Mouse (Mus musculus) layer of hippocampus, adult 2 months (tissue): ENCODE results near the gene Ppp6r2. TPM values are rescaled to one million over a fixed set of nuclear protein-coding genes. Genes with fewer than 3 reads are reported as not detected.

ENCODE experiments used
- DNase-seq, 2 experiments: peaks; one replicate each; pipeline ENCODE4 v3.0.0; 2022; ENCODE audit warnings: low spot score in 2 of 2
- H3K27ac ChIP-seq: fragments of 200-600 bp; 2 replicates; pipeline ENCODE4 v1.8.1; 2022
- H3K4me3 ChIP-seq: fragments of 200-600 bp; 2 replicates; pipeline ENCODE4 v1.8.1; 2022; ENCODE audit warnings: mild to moderate bottlenecking
- CTCF ChIP-seq: fragments of 200-600 bp; conservative IDR thresholded peaks from 2 replicates; pipeline ENCODE4 v1.8.1; 2022; ENCODE audit warnings: antibody characterized with exemption, mild to moderate bottlenecking, moderate library complexity
- long read RNA-seq, 2 experiments: library from polyadenylated mRNA; stranded (forward); transcript quantifications; one replicate each; pipeline ENCODE4 v2.0.0; 2021; ENCODE audit warnings: borderline mapping rate in 2 of 2
- total RNA-seq, 2 experiments: library from RNA; stranded (reverse); gene quantifications; 2 replicates each; pipeline ENCODE4 v1.2.3; 2021

Gene Ppp6r2
- total RNA-seq, result 100 to 1,000 TPM; 170 to 172 TPM
- long read RNA-seq, experiment 1, partial matches to known transcripts, result 9 of 29 reads
- long read RNA-seq, experiment 1, other reads (novel, unspliced or antisense), result 17 of 29 reads
- long read RNA-seq, experiment 2, partial matches to known transcripts, result 9 of 42 reads
- long read RNA-seq, experiment 2, other reads (novel, unspliced or antisense), result 32 of 42 reads

DNA sequence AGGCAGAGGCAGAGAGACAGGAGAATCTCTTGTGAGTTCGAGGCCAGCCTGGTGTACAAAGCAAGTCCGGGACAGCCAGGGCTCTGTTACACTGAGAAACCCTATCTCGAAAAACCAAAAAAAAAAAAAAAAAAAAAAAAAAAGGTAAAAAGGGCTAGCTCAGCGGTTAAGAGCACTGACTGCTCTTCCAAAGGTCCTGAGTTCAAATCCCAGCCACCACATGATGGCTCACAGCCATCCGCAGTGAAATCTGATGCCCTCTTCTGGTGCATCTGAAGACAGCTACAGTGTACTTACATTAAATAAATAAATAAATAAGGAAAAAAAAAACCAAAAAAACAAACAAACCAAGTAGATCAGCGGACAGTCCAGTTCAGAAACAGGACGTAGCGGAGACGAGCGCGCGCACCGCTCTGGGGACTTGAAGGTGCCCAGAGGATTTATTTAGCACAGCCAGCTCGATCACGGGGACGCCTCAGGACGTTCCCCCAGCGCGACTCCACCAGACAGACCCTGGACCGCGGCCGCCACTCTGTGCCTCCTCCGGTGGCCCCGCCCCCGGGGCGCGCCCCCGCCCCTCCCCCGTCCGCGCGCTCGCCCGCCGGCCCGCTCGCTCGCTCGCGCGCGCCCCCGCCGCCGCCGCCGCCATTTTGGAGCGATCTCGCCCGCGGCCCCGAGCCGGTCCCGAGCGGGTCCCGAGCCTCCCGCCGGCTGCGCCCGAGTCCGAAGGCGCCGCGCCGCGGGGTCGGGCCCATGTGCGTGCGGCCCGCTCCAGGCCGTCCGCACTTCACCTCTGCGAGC is at the start of gene Ppp6r2:
Ppp6r2 (plus strand) TSS at position 639 of the 801 bp plus-strand sequence.
- Histone ChIP-seq H3K27ac (peak within 1 kb of the TSS; percentile 99), H3K4me3 (peak within 1 kb of the TSS; percentile 99)
- DNase-seq, result peak; percentile 52 to 74
- TF ChIP-seq CTCF, result peak; percentile 69

DNA sequence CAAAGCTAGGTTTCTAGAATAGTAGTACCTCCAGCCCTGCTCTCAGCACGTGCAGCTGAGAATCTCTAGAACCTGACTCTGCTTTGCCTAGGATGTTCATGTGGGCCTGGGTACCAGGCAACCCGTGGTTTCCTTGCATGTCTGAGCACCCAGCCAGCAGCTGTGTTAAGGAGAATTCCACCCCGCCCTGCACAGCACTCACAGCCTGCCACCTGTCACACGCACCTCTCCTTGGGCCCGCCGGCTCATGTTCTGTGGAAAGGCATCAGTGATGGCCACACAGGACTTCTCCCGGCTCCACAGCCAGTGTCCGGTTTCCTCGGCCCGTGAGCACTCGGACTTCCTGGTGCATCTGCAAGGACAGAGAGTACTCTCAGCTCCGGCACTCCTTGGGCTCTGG is 45.9 kb upstream of the Ppp6r2 start:
- H3K27ac ChIP-seq, result no peak overlapping the region
- H3K4me3 ChIP-seq, result no peak overlapping the region
- TF ChIP-seq CTCF, result no peak
- DNase-seq, result no peak

DNA sequence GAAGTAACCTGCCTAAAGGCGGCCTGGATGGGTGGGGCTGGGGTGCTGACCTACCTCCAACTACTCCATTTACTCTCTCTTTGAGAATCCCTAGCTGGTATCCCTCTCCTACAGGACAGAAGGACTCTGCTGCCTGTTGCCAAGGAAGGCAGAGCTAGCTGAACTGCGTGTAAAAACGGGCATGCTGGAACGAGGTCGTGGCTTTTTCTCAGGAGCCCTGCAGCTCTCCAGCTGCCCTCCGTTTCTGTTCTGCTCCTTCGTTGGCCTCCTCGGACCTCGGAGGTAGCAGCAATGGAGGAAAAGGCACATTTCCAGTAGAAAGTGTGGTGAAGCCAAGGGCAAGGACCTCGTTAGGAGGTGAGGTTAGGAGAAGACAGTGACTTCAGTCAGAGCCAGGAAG is 42.4 kb upstream of the Ppp6r2 start:
- TF ChIP-seq CTCF, result no peak
- DNase-seq, result no peak
- Histone ChIP-seq H3K4me3 (peak overlapping the region; percentile 30; the same call in 1 of the 2 replicates), H3K27ac (peak overlapping the region; percentile 85)

DNA sequence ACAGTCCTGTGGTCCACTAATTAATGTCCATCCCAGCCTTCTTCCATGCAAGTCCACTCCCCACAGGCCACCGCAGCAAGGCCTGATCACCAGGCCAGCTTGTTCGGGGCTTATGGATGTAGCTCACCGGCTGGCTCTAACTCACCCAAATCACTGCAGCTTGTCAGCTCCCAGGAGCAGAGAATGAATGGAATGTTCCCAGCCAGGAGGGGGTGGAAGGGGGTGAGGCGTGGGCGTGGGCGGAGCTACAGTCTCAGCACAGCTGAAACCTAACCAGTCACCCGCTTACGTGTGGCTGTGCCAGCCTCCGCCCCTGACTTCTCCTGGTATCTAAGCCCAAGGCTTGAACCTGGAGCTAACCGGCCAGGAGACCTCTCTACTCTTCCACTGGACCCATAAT is 41.9 kb upstream of the Ppp6r2 start:
- DNase-seq, result peak; percentile 82 to 86
- H3K27ac ChIP-seq, result peak overlapping the region; percentile 85
- H3K4me3 ChIP-seq, result peak overlapping the region; percentile 30; the same call in 1 of the 2 replicates
- TF ChIP-seq CTCF, result no peak

DNA sequence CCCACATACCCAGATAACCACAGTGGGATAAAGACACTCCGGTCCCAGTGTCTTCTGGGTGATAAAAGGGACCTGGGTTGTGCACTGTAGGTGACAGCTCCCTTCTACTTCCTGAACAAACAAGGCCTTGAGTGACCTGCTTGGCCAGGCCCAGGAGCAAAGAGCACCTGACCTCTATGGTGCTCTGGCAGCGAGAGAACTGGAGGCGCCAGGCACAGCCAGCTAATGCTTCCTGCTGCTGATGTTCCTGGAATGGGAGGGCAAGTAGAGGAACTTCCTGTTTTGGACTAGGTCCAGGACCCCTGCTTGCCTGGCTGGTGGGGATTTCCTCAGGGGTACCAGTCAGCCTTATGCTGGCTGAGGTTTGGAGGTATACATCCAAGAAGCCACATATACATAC is 41.3 kb upstream of the Ppp6r2 start:
- peak overlapping the region; percentile 85 for H3K27ac ChIP-seq
- no peak overlapping the region for H3K4me3 ChIP-seq
- DNase-seq, result no peak
- TF ChIP-seq CTCF, result no peak

DNA sequence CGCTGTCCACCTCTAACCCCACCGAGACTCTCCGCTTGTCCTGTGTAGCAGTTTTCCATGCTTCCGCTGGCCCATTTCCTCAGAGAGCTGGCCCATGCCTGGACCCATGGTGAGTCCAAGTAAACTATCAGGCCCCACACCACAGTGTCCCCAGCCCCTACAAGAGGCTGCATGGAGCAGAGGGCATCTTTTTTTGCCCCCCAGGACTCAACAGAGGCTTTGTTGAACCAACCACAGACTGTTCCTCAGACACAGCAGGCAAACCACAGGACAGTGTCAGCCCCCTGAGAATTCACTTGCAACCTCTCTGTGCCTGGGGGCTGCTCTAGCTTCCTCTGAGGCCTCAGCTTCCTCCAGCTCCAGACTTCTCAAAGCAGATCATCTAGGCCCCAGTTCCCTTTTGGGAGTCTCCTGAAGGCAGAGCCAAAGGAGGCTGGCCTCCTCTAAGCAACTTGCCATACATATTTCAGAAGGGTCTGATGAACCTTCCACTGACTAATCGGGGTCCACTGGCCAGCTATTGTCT is 39.8 kb upstream of the Ppp6r2 start:
- no peak for DNase-seq

DNA sequence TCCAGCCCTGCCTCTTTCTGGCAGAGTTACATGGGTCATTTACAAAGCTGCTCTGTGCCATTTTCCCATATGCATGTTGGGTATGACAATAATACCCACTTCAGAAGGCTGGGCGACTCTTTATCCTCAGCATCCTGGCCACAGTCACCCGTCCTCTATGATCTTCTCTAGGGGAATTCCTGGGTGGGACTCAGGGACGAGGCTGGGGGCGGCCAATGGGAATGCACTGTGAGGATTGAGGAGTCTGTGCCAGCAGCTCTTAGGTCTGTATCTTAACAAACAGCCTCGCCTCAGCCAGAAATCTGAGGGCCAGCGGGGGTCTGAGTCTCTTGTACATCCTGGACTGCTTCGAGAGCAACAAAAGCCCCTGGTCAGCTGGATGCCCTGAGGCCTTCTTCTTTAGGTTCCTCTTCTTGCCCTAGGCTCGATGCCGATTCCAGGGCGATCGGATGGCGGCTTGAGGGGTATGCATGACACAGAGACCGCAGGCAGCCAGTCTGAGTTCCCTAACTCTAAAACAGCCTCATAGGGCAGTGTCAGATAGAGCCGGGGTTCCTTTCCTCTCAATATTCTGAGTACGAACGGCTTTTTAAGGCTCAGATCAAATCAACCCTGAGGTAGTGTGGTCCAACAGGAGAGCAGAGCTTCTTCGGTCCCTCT is 38.9 kb upstream of the Ppp6r2 start:
- Histone ChIP-seq H3K4me3 (peak overlapping the region; percentile 68), H3K27ac (peak overlapping the region; percentile 85)
- no peak for TF ChIP-seq CTCF
- DNase-seq, result no peak

More for the DNA sequence above, 39.8 kb upstream of the Ppp6r2 start:
- no peak overlapping the region for H3K27ac ChIP-seq
- H3K4me3 ChIP-seq, result no peak overlapping the region
- TF ChIP-seq CTCF, result no peak

DNA sequence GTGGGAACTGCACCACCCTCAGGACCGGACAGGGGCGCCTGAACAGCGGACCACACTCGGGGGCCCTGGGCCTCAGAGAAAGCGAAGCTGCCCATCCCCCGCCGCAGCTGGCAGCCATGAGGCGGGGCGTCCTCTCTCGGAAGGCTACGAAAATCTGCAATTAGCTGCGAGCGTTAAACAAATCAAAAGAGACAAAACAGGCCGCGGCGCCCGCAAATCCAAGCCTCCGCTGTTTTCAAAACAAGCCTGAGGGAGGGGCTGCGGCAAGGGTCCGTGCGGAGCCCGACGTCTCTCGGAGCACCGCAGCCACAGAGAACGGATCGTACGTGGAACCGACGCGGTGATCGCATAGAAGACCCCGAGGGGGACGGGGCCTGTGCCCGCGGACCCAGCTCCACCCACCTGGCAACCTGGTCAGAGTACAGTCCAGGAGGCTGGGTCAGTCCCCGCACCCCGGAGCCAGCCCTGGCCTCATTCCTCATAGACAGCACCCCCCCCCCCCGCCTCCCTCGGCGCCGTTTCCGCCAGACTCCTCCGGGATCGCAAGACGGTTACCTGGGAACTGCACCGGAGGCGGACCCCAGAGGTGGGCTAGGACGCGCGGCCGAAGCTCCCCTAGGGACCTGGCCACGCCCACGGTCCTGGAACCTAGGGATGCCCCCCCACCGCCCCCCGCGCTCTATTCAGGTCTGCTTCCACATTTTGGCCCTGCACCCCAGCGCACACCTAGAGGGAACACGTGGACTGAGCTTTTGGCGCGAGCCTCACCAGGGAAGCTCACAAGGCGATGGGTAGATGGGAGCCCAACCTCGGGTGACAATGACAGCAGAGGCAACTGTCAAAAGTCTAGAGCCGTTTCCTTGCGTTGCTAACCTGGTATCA is 38.1 kb upstream of the Ppp6r2 start:
- TF ChIP-seq CTCF, result no peak; the same call in 1 of the 2 replicates

DNA sequence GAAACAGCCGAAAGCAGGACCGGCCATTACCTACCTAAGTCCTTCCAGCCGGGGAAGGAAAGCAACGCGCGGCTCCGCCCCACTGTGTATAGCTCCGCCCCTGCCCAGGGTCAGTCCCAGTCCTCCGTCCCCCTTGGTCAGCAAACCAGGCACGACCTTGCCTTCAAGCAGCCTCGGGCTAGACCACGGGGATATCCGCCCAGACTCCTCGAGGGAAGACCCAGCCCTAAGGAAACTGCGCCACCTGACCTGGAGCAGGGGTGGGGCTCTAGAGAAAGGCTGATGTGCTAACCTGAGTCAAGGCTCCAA is 37.5 kb upstream of the Ppp6r2 start:
- DNase-seq, result no peak
- TF ChIP-seq CTCF, result no peak
- peak overlapping the region; percentile 85; the same call in 1 of the 2 replicates for H3K27ac ChIP-seq
- H3K4me3 ChIP-seq, result peak overlapping the region; percentile 68

More for the DNA sequence above, 38.1 kb upstream of the Ppp6r2 start:
- peak overlapping the region; percentile 68 for H3K4me3 ChIP-seq
- DNase-seq, result no peak
- H3K27ac ChIP-seq, result peak overlapping the region; percentile 85

DNA sequence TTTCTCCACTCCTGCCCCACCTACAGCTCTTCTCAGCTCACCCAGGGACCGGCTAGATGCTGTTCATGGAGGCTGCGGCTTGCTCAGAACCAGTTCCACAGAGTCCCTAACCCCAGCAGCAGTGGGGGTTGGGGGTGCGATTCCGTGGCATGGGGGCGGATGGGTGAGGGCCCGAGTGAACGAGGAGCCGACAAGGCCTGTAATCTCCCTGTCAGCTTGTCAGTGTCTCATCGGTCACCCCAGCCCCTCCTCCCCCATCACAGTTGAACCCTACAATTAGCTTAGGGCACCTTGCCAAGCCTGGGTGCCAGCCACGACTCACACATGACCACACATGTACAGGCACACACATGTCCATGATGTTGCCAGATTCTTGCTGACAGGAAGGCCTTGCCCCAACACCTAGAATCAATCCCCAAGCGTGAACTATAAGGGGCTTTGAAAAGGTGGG is 36.4 kb upstream of the Ppp6r2 start:
- no peak overlapping the region for H3K27ac ChIP-seq
- DNase-seq, result no peak
- H3K4me3 ChIP-seq, result no peak overlapping the region
- TF ChIP-seq CTCF, result no peak

DNA sequence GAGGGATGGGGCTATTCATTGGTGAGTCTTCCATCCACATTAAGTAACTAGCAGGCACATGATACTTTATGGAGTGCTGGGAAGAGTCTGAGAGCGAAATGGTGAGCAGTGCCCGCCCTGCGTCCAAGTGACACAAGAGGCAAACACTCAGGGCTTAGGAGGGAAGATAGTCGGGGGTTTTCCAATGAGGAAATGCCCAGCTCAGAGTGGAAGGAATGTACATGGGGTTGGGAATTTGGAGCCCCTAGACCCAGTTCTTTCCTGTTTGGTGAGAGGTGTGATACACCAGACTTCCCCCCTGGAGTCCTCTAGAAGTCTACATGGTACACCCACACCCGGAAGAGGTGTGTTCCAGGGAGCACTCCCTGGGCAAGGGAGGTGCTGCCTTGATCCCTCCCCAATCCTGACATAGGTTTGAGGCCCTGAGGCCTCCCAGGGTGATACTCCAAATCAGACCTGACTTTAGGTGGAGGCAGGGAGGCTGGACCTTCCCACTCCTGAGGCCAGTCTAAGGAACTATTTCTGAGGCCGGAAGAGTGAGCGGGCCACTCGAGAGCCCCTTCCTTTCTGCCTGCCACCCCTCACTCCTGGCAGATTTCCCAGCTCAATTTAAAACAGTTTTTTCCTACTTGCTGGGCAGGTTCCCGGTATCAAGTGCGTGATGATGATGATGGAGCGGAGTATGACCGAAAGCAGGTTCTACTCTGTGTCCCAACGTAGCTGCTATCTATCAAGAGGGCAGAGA is 35.8 kb upstream of the Ppp6r2 start:
- H3K4me3 ChIP-seq, result no peak overlapping the region
- H3K27ac ChIP-seq, result no peak overlapping the region
- no peak for TF ChIP-seq CTCF
- DNase-seq, result no peak
